Mouse (Mus musculus): ENCODE measurements around the gene Arhgap44. TPM values are rescaled to one million over a fixed set of nuclear protein-coding genes. Genes with fewer than 3 reads are reported as not detected.

Gene Arhgap44
- polyA plus RNA-seq, 1 experiment from 2014 or later, result 11.3 TPM

DNA sequence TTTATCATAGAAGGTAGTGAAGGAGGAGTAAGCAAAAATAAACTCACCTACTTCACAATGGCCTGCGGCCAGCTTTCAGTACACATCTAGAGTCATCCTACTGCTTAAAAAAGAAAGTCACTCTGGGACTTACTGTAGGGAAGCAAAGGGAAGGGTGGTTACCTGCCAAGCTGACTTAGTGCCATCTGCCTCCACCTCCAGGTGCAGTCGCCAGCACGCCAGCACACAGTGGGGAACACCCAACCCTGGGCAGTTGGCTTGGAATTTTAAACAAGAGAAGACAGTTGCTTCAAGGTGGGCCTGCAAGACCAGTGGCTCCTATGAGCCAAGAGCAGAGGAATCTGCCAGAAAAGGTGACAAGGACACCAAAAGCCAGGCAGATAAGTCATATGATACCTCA, 58.7 kb downstream of the Arhgap44 start:
- 75% methylated on average over 3 of the region's 3 CpGs for WGBS
- Histone ChIP-seq H3K27me3 (ENCODE audit: control insufficient read depth, insufficient read depth, low read length) (no peaks in the 10 kb centered on the region), H3K4me1 (ENCODE audit: control insufficient read depth, insufficient read depth, low read length) (peaks cover 25% of the 10 kb centered on the region), H3K4me2 (ENCODE audit: low read depth, low read length) (no peak overlapping the region), H3K36me3 (ENCODE audit: control insufficient read depth, insufficient read depth) (no peaks in the 10 kb centered on the region), H3K9ac (ENCODE audit: low read length) (no peak overlapping the region), H3K9me3 (replicated peaks; ENCODE audit: control insufficient read depth, low read length) (no peaks in the 10 kb centered on the region), H3K4me3 (ENCODE audit: low read length) (no peak overlapping the region), H3K27ac (ENCODE audit: low read length) (0 out of 2 replicates have a peak overlapping the region, but pooled peaks have one; percentile 24)
- no peak for ATAC-seq (replicated peaks; ENCODE audit: extremely low read depth, insufficient read depth, low FRiP score)

DNA sequence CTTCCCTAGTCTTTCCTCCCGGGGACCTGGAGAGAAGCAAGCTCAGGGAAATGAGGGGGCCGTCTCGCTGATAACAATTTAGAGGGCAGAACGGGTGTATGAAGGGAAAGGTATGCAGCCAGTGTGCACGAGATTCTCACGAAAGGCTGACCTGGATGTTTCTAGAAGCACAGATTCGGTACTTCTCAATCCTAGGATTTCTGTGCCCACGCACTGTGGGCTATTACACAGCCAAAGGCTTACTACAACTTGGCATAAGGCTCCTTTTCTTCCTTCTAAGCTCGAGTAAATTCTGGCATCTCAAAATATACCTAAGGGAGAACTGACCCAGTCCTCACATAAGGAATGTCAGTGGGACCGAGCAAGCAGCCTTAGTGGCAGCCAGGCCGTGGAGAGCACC, 61.6 kb downstream of the Arhgap44 start:
- WGBS, result 42% methylated on average over 11 of the region's 11 CpGs
- ATAC-seq (replicated peaks; ENCODE audit: extremely low read depth, insufficient read depth, low FRiP score), result no peak

DNA sequence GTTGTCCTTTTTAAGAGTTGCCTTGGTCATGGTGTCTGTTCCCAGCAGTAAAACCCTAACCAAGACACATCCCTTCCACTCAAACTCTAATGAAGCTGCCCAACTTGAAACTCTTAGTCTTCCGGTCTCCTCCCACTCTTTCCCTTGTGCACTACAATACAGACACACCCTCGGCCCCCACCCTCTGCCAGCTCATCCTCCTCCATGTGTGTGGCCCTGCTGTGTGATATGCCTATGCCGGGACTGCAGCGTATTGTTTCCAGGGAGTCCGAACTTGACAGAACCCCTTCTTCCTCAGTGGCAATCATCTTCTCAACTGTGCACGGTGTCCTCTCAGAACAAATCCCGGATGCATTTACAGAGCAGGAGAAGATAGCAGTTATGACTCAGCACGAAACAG, 62.7 kb downstream of the Arhgap44 start:
- H3K4me1 ChIP-seq (ENCODE audit: control insufficient read depth, insufficient read depth, low read length), result peaks cover 16% of the 10 kb centered on the region
- H3K4me3 ChIP-seq (ENCODE audit: low read length), result no peak overlapping the region
- H3K27me3 ChIP-seq (ENCODE audit: control insufficient read depth, insufficient read depth, low read length), result no peaks in the 10 kb centered on the region
- 89% methylated on average over 8 of the region's 8 CpGs for WGBS
- H3K36me3 ChIP-seq (ENCODE audit: control insufficient read depth, insufficient read depth), result no peaks in the 10 kb centered on the region
- no peak overlapping the region for H3K4me2 ChIP-seq (ENCODE audit: low read depth, low read length)
- H3K9ac ChIP-seq (ENCODE audit: low read length), result no peak overlapping the region
- no peak for ATAC-seq (replicated peaks; ENCODE audit: extremely low read depth, insufficient read depth, low FRiP score)
- no peak overlapping the region for H3K27ac ChIP-seq (ENCODE audit: low read length)
- no peaks in the 10 kb centered on the region for H3K9me3 ChIP-seq (replicated peaks; ENCODE audit: control insufficient read depth, low read length)

More for the DNA sequence above, 61.6 kb downstream of the Arhgap44 start:
- Histone ChIP-seq H3K4me1 (ENCODE audit: control insufficient read depth, insufficient read depth, low read length) (peaks cover 16% of the 10 kb centered on the region), H3K9ac (ENCODE audit: low read length) (no peak overlapping the region), H3K27me3 (ENCODE audit: control insufficient read depth, insufficient read depth, low read length) (no peaks in the 10 kb centered on the region), H3K4me2 (ENCODE audit: low read depth, low read length) (no peak overlapping the region), H3K9me3 (replicated peaks; ENCODE audit: control insufficient read depth, low read length) (no peaks in the 10 kb centered on the region), H3K36me3 (ENCODE audit: control insufficient read depth, insufficient read depth) (no peaks in the 10 kb centered on the region), H3K27ac (ENCODE audit: low read length) (no peak overlapping the region), H3K4me3 (ENCODE audit: low read length) (no peak overlapping the region)

DNA sequence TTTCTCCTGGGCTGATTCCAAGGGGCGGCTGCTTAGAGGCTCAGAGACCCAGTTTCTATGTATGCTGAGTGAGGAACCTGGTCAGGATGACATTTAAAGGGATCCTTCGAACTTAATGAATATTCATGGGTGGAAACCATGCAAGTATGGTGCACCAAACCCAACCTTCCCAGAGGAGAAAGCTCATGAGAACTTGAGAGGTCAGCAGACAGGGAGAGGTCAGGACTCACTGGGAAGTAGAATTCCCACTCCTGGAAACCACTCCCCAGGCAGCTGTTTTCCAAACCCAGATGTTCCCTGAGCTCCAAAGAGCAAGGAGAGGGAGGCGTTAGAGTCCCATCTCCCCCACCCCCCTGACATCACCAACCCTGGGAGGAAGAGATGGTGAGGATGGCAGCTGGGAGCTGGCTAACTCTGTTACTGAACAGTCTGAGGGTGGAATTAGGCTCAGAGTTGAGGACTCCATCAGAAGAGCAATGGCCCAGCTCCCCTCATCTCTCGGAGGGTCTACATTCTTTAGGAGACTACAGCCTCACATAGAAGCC, 65.2 kb downstream of the Arhgap44 start:
- no peak overlapping the region for H3K9ac ChIP-seq (ENCODE audit: low read length)
- no peak overlapping the region for H3K27ac ChIP-seq (ENCODE audit: low read length)
- H3K36me3 ChIP-seq (ENCODE audit: control insufficient read depth, insufficient read depth), result no peaks in the 10 kb centered on the region
- no peaks in the 10 kb centered on the region for H3K9me3 ChIP-seq (replicated peaks; ENCODE audit: control insufficient read depth, low read length)
- H3K4me2 ChIP-seq (ENCODE audit: low read depth, low read length), result no peak overlapping the region
- no peak for ATAC-seq (replicated peaks; ENCODE audit: extremely low read depth, insufficient read depth, low FRiP score)
- no peaks in the 10 kb centered on the region for H3K27me3 ChIP-seq (ENCODE audit: control insufficient read depth, insufficient read depth, low read length)
- H3K4me1 ChIP-seq (ENCODE audit: control insufficient read depth, insufficient read depth, low read length), result peaks cover 8% of the 10 kb centered on the region
- no peak overlapping the region for H3K4me3 ChIP-seq (ENCODE audit: low read length)
- WGBS, result 75% methylated on average over 4 of the region's 4 CpGs

DNA sequence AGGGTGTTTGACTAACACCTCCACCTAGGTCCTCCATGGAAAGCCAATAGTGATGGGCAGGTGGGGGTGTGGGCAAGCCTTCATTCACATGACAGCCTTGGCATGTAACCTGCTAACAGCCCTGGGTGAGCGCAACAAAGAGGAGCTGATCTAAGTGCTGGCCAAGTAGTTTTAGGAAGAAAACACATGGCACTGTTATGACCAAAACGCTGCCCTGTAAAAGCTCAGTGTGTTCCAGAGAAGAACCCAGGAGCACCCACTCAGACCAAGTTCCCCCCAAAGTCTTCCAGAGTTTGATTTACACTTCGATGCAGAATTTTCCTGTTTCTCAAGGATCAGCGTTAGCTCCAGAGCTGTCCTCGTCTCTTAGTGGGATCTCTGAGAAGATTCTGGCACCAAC, 65.9 kb downstream of the Arhgap44 start:
- H3K27me3 ChIP-seq (ENCODE audit: control insufficient read depth, insufficient read depth, low read length), result no peaks in the 10 kb centered on the region
- WGBS, result 87% methylated on average over 5 of the region's 5 CpGs
- H3K9ac ChIP-seq (ENCODE audit: low read length), result no peak overlapping the region
- H3K9me3 ChIP-seq (replicated peaks; ENCODE audit: control insufficient read depth, low read length), result no peaks in the 10 kb centered on the region
- no peak overlapping the region for H3K4me3 ChIP-seq (ENCODE audit: low read length)
- no peak for ATAC-seq (replicated peaks; ENCODE audit: extremely low read depth, insufficient read depth, low FRiP score)
- H3K36me3 ChIP-seq (ENCODE audit: control insufficient read depth, insufficient read depth), result no peaks in the 10 kb centered on the region
- no peak overlapping the region for H3K4me2 ChIP-seq (ENCODE audit: low read depth, low read length)
- H3K4me1 ChIP-seq (ENCODE audit: control insufficient read depth, insufficient read depth, low read length), result peaks cover 8% of the 10 kb centered on the region
- H3K27ac ChIP-seq (ENCODE audit: low read length), result no peak overlapping the region

DNA sequence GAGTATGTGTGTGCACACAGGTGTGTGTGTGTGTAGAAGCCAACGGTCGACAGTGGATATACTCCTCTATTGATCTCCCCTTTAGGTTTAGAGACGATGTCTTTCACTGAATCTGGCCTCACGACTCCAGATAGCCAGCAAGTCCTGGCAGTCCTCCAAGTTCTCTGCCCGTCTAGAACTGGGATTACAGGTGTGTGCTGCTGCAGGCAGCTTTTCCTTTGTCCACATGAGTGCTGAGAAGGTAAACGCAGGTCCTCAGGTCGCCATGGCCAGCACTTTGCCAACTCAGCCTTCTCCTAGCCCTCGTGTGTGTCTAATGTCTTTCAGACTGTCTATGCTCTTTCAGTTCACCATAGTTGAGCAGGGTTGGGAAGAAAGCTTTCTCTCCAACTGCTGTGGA, 69.9 kb downstream of the Arhgap44 start:
- 47% methylated on average over 8 of the region's 8 CpGs for WGBS
- ATAC-seq (replicated peaks; ENCODE audit: extremely low read depth, insufficient read depth, low FRiP score), result no peak
- Histone ChIP-seq H3K4me2 (ENCODE audit: low read depth, low read length) (no peak overlapping the region), H3K27ac (ENCODE audit: low read length) (no peak overlapping the region), H3K9me3 (replicated peaks; ENCODE audit: control insufficient read depth, low read length) (0 out of 2 replicates have a peak, but pooled peaks cover 3% of the 10 kb centered on the region), H3K27me3 (ENCODE audit: control insufficient read depth, insufficient read depth, low read length) (no peaks in the 10 kb centered on the region), H3K4me1 (ENCODE audit: control insufficient read depth, insufficient read depth, low read length) (peaks cover 8% of the 10 kb centered on the region), H3K36me3 (ENCODE audit: control insufficient read depth, insufficient read depth) (peaks cover 3% of the 10 kb centered on the region; the same call in 1 of the 2 replicates), H3K9ac (ENCODE audit: low read length) (no peak overlapping the region), H3K4me3 (ENCODE audit: low read length) (no peak overlapping the region)

DNA sequence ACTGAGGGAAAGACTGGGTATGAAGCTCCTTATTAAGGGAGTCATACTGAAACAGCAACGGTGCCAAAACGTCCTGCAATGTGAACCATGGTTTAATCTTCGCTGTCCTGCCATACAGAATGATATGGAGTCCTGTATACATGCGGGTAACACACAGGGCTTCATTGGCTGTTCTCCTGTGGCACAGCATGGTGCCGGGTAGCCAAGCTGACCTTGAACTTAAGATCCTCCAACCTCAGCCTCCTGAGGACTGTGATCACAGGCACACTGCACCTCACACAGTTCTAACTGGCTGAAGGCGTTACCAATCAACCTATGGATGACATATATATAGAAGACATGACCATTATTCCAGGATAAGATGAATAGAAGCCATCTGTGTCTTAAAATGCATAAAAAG, 72.4 kb downstream of the Arhgap44 start:
- H3K4me2 ChIP-seq (ENCODE audit: low read depth, low read length), result no peak overlapping the region
- 0 out of 2 replicates have a peak, but pooled peaks cover 3% of the 10 kb centered on the region for H3K9me3 ChIP-seq (replicated peaks; ENCODE audit: control insufficient read depth, low read length)
- peaks cover 3% of the 10 kb centered on the region; the same call in 1 of the 2 replicates for H3K36me3 ChIP-seq (ENCODE audit: control insufficient read depth, insufficient read depth)
- WGBS, result 90% methylated on average over 6 of the region's 6 CpGs
- H3K9ac ChIP-seq (ENCODE audit: low read length), result no peak overlapping the region
- H3K4me3 ChIP-seq (ENCODE audit: low read length), result no peak overlapping the region
- no peak overlapping the region for H3K27ac ChIP-seq (ENCODE audit: low read length)
- H3K4me1 ChIP-seq (ENCODE audit: control insufficient read depth, insufficient read depth, low read length), result peaks cover 3% of the 10 kb centered on the region; the same call in 1 of the 2 replicates
- no peaks in the 10 kb centered on the region for H3K27me3 ChIP-seq (ENCODE audit: control insufficient read depth, insufficient read depth, low read length)
- ATAC-seq (replicated peaks; ENCODE audit: extremely low read depth, insufficient read depth, low FRiP score), result no peak

DNA sequence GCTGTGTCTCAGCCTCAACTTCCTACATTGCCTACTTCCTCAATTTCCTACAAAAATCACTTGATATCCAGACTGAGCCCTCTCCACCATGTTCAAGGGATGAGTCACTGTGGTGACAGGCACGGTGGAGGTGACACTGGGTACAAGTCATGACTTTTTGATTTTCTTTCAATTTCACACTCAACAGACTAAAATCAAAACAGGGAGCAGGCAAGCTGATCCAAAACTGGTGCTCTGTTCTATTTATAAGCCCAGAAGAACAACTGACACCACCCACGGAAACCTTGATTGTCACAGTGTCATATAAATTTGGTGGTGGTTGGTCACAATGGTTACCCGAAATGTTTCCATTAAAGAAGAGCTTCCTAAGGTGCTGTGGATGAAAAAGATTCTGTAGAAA, 72.8 kb downstream of the Arhgap44 start:
- Histone ChIP-seq H3K9ac (ENCODE audit: low read length) (no peak overlapping the region), H3K9me3 (replicated peaks; ENCODE audit: control insufficient read depth, low read length) (0 out of 2 replicates have a peak, but pooled peaks cover 3% of the 10 kb centered on the region), H3K27me3 (ENCODE audit: control insufficient read depth, insufficient read depth, low read length) (no peaks in the 10 kb centered on the region), H3K4me2 (ENCODE audit: low read depth, low read length) (no peak overlapping the region), H3K36me3 (ENCODE audit: control insufficient read depth, insufficient read depth) (peaks cover 3% of the 10 kb centered on the region; the same call in 1 of the 2 replicates), H3K4me1 (ENCODE audit: control insufficient read depth, insufficient read depth, low read length) (peaks cover 3% of the 10 kb centered on the region; the same call in 1 of the 2 replicates), H3K4me3 (ENCODE audit: low read length) (no peak overlapping the region), H3K27ac (ENCODE audit: low read length) (no peak overlapping the region)
- no peak for ATAC-seq (replicated peaks; ENCODE audit: extremely low read depth, insufficient read depth, low FRiP score)
- WGBS, result 79% methylated on average over 3 of the region's 3 CpGs

DNA sequence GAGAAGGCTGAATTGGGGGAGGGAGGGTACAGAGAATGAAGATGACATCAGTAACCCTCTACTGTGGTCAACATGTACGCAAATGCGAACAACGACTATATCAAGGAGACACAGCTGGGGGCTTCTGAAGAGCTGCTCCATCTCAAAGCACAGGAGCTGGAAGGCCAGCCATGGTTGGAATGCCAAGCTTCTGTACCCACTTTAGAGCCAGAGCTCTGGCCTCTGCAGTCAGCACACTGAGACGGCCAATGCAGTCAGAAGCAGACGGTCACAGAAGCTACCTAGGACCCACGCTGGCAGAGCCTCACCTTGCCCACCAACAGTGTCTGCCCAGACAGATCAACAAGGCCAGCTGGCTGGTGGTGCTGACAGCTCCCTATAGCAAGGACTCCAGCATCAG, 73.5 kb downstream of the Arhgap44 start:
- Histone ChIP-seq H3K9ac (ENCODE audit: low read length) (no peak overlapping the region), H3K4me3 (ENCODE audit: low read length) (no peak overlapping the region), H3K36me3 (ENCODE audit: control insufficient read depth, insufficient read depth) (peaks cover 3% of the 10 kb centered on the region; the same call in 1 of the 2 replicates), H3K27me3 (ENCODE audit: control insufficient read depth, insufficient read depth, low read length) (no peaks in the 10 kb centered on the region), H3K4me2 (ENCODE audit: low read depth, low read length) (no peak overlapping the region), H3K9me3 (replicated peaks; ENCODE audit: control insufficient read depth, low read length) (0 out of 2 replicates have a peak, but pooled peaks cover 3% of the 10 kb centered on the region), H3K4me1 (ENCODE audit: control insufficient read depth, insufficient read depth, low read length) (peaks cover 3% of the 10 kb centered on the region; the same call in 1 of the 2 replicates), H3K27ac (ENCODE audit: low read length) (no peak overlapping the region)
- 75% methylated on average over 6 of the region's 6 CpGs for WGBS
- no peak for ATAC-seq (replicated peaks; ENCODE audit: extremely low read depth, insufficient read depth, low FRiP score)

Data from heart, embryonic 16.5 days (tissue).